Mouse (Mus musculus) spleen, adult 2 months (tissue): ENCODE measurements around the gene Ethe1.

ENCODE experiments used
- CTCF ChIP-seq: fragments of 200-500 bp; IDR thresholded peaks from 2 replicates; pipeline ENCODE4 v1.5.1; 2011; ENCODE audit warnings: mild to moderate bottlenecking, inconsistent platforms; ENCODE audit not compliant: insufficient read depth, insufficient read length, insufficient replicate concordance; ENCODE audit errors: extremely low read depth
- POLR2A ChIP-seq: fragments of 200-500 bp; IDR thresholded peaks from 2 replicates; pipeline ENCODE4 v1.6.1; 2011; ENCODE audit warnings: low read depth, low read length, inconsistent platforms

DNA sequence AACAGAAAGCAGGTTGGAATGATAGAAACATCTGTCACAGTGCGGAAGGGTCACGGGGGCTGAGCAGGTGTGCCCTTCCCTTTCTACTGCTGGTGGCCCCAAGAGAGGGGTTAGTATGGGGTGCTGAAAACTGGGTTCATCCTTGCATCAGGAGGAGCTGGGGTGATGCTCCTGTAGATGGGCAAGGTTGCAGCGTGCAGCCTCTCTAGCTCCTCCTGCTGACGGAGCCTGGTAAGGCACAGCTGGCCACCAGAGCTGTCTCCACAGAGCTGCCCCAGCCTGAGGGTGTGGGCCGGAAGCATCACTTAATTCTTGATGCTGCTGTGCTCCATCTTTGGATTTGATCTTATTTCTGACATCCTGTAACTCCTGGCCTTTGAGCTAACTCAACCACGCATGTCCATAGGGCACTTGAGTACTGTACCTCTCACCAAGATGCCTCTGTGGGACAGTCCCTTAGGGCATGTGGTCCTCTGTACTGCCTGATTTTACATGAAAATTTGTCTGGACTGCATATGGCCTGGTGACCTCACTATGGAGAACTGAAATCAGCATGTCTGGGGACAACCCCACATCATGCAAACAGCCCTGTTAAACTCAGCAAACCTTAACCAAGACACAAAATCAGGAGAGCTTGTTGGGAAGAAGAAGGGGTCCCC is 22.6 kb upstream of the Ethe1 start:
- TF ChIP-seq CTCF (peak; percentile 93), POLR2A (no peak)
